Mouse (Mus musculus) hindbrain, embryonic 12.5 days (tissue): ENCODE measurements at regions not wholly inside any gene's neighbourhood (a gene's known extent, or its start where the extent isn't known, plus 50 kb on each side); places are given as distances from the start of the nearest gene placed in this dataset.

Experiments used
- ATAC-seq: fragments of 200-750 bp; cut with Nextera tagmentation; 2 replicates; pipeline ENCODE4 v1.8.0; 2017; ENCODE audit warnings: moderate TSS enrichment; ENCODE audit not compliant: low FRiP score
- H3K27ac ChIP-seq: fragments of 300-500 bp; sonication (generic); 2 replicates; pipeline ENCODE4 v1.5.1; 2016; ENCODE audit warnings: mild to moderate bottlenecking
- H3K27me3 ChIP-seq: fragments of 300-500 bp; sonication (generic); 2 replicates; pipeline ENCODE4 v1.6.1; 2016; ENCODE audit warnings: mild to moderate bottlenecking
- H3K36me3 ChIP-seq: fragments of 300-500 bp; sonication (generic); 2 replicates; pipeline ENCODE4 v1.6.1; 2016; ENCODE audit warnings: mild to moderate bottlenecking
- H3K4me1 ChIP-seq: fragments of 300-500 bp; sonication (generic); 2 replicates; pipeline ENCODE4 v1.6.1; 2016
- H3K4me2 ChIP-seq: fragments of 300-500 bp; sonication (generic); replicated peaks from 2 replicates; pipeline ENCODE4 v1.6.1; 2016; ENCODE audit warnings: mild to moderate bottlenecking
- H3K4me3 ChIP-seq: fragments of 300-500 bp; sonication (generic); 2 replicates; pipeline ENCODE4 v1.5.1; 2016; ENCODE audit warnings: mild to moderate bottlenecking
- H3K9ac ChIP-seq: fragments of 300-500 bp; sonication (generic); 2 replicates; pipeline ENCODE4 v1.6.1; 2016; ENCODE audit warnings: mild to moderate bottlenecking, moderate library complexity
- H3K9me3 ChIP-seq: fragments of 300-500 bp; sonication (generic); replicated peaks from 2 replicates; pipeline ENCODE4 v1.6.1; 2016; ENCODE audit warnings: mild to moderate bottlenecking
- WGBS: fragments of 180-500 bp; shearing (Covaris S2); methylation state at CpG from one replicate; pipeline ENCODE4 v1.1.7; 2016; 5-methylcytosine and 5-hydroxymethylcytosine counted together

GRCm38 (mm10) chr6:126245986-126246385, 79.3 kb upstream of the Ntf3 start:
- ATAC-seq: no peak
- no peak overlapping the region for H3K4me2 ChIP-seq
- no peaks in the 10 kb centered on the region for H3K27me3 ChIP-seq
- no peak overlapping the region for H3K9ac ChIP-seq
- H3K4me3 ChIP-seq: no peak overlapping the region
- no peaks in the 10 kb centered on the region for H3K9me3 ChIP-seq
- 53% methylated on average over 5 of the region's 5 CpGs for WGBS
- no peaks in the 10 kb centered on the region for H3K4me1 ChIP-seq
- H3K36me3 ChIP-seq: no peaks in the 10 kb centered on the region
- no peak overlapping the region for H3K27ac ChIP-seq

GRCm38 (mm10) chr6:126245431-126245830, 78.7 kb upstream of the Ntf3 start:
- ATAC-seq: no peak
- H3K27ac ChIP-seq: no peak overlapping the region
- H3K4me2 ChIP-seq: no peak overlapping the region
- no peaks in the 10 kb centered on the region for H3K9me3 ChIP-seq
- H3K36me3 ChIP-seq: no peaks in the 10 kb centered on the region
- no peaks in the 10 kb centered on the region for H3K27me3 ChIP-seq
- WGBS: 51% methylated on average over 3 of the region's 3 CpGs
- no peaks in the 10 kb centered on the region for H3K4me1 ChIP-seq
- H3K9ac ChIP-seq: no peak overlapping the region
- no peak overlapping the region for H3K4me3 ChIP-seq

- Histone ChIP-seq H3K9me3 (no peaks in the 10 kb centered on the region), H3K4me2 (no peak overlapping the region), H3K27me3 (no peaks in the 10 kb centered on the region), H3K36me3 (no peaks in the 10 kb centered on the region), H3K9ac (no peak overlapping the region), H3K4me1 (no peaks in the 10 kb centered on the region), H3K27ac (no peak overlapping the region), H3K4me3 (no peak overlapping the region)
- 79% methylated on average over 2 of the region's 2 CpGs for WGBS
- no peak for ATAC-seq
Measured at GRCm38 (mm10) chr6:126242299-126242698, 75.6 kb upstream of the Ntf3 start.

GRCm38 (mm10) chr6:126240256-126240655, 73.5 kb upstream of the Ntf3 start:
- Histone ChIP-seq H3K4me2 (no peak overlapping the region), H3K36me3 (no peaks in the 10 kb centered on the region), H3K27me3 (no peaks in the 10 kb centered on the region), H3K9me3 (no peaks in the 10 kb centered on the region), H3K4me3 (no peak overlapping the region), H3K4me1 (no peaks in the 10 kb centered on the region), H3K27ac (no peak overlapping the region), H3K9ac (no peak overlapping the region)
- 63% methylated on average over 1 of the region's 1 CpGs for WGBS
- no peak for ATAC-seq
